Mouse (Mus musculus): Measurements from ENCODE around the gene Glul.

- TF ChIP-seq EP300 (IDR thresholded peaks at IDR 0.05; ENCODE audit: low read depth) = no peak
- TF ChIP-seq CTCF (IDR thresholded peaks at IDR 0.05; ENCODE audit: low read depth) = no peak
Measured at GRCm38 (mm10) chr1:153894201-153894893, 5.4 kb upstream of the Glul start.
